Mouse (Mus musculus) midbrain, embryonic 16.5 days (tissue): ENCODE results near the gene Tmem216. TPM values are rescaled to one million over a fixed set of nuclear protein-coding genes. Genes with fewer than 3 reads are reported as not detected.

Source experiments
- ATAC-seq: fragments of 200-750 bp; cut with Nextera tagmentation; 2 replicates; pipeline ENCODE4 v1.8.0; 2017; ENCODE audit warnings: moderate TSS enrichment
- H3K27ac ChIP-seq: fragments of 300-500 bp; sonication (generic); 2 replicates; pipeline ENCODE4 v1.5.1; 2014; ENCODE audit warnings: mild to moderate bottlenecking, low read length, mixed read lengths
- H3K27me3 ChIP-seq: fragments of 300-500 bp; sonication (generic); 2 replicates; pipeline ENCODE4 v1.6.1; 2014; ENCODE audit warnings: low read depth, low read length, mixed read lengths; ENCODE audit not compliant: control insufficient read depth, insufficient read depth
- H3K36me3 ChIP-seq: fragments of 300-500 bp; sonication (generic); 2 replicates; pipeline ENCODE4 v1.6.1; 2014; ENCODE audit warnings: mild to moderate bottlenecking, low read length, moderate library complexity, mixed read lengths; ENCODE audit not compliant: control insufficient read depth, insufficient read depth
- H3K4me1 ChIP-seq: fragments of 300-500 bp; sonication (generic); 2 replicates; pipeline ENCODE4 v1.6.1; 2014; ENCODE audit warnings: mild to moderate bottlenecking, low read length, mixed read lengths; ENCODE audit not compliant: control insufficient read depth, insufficient read depth
- H3K4me2 ChIP-seq: fragments of 300-500 bp; sonication (generic); 2 replicates; pipeline ENCODE4 v1.6.1; 2014; ENCODE audit warnings: mild to moderate bottlenecking, low read length, mixed read lengths
- H3K4me3 ChIP-seq: fragments of 300-500 bp; sonication (generic); 2 replicates; pipeline ENCODE4 v1.5.1; 2014; ENCODE audit warnings: low read depth, mild to moderate bottlenecking, low read length, moderate library complexity, mixed read lengths
- H3K9ac ChIP-seq: fragments of 300-500 bp; sonication (generic); 2 replicates; pipeline ENCODE4 v1.6.1; 2014; ENCODE audit warnings: low read depth, low read length, mixed read lengths
- H3K9me3 ChIP-seq: fragments of 300-500 bp; sonication (generic); replicated peaks from 2 replicates; pipeline ENCODE4 v1.6.1; 2014; ENCODE audit warnings: mild to moderate bottlenecking, low read length, mixed read lengths; ENCODE audit not compliant: control insufficient read depth, poor library complexity, severe bottlenecking
- WGBS: fragments of 180-500 bp; shearing (Covaris S2); extraction: QIAGEN DNeasy Blood & Tissue Kit; methylation state at CpG from one replicate; pipeline ENCODE4 v1.1.7; 2014; 5-methylcytosine and 5-hydroxymethylcytosine counted together
- polyA plus RNA-seq: library from polyadenylated mRNA; unstranded; fragments of >200 nt; fragmentation: Nextera tagmentation; extraction: Ambion mirVana; gene quantifications from 2 replicates; pipeline ENCODE4 v1.2.1, GENCODE M21; 2015

Gene Tmem216
- polyA plus RNA-seq: 52.0 and 52.3 TPM in 2 replicates

DNA sequence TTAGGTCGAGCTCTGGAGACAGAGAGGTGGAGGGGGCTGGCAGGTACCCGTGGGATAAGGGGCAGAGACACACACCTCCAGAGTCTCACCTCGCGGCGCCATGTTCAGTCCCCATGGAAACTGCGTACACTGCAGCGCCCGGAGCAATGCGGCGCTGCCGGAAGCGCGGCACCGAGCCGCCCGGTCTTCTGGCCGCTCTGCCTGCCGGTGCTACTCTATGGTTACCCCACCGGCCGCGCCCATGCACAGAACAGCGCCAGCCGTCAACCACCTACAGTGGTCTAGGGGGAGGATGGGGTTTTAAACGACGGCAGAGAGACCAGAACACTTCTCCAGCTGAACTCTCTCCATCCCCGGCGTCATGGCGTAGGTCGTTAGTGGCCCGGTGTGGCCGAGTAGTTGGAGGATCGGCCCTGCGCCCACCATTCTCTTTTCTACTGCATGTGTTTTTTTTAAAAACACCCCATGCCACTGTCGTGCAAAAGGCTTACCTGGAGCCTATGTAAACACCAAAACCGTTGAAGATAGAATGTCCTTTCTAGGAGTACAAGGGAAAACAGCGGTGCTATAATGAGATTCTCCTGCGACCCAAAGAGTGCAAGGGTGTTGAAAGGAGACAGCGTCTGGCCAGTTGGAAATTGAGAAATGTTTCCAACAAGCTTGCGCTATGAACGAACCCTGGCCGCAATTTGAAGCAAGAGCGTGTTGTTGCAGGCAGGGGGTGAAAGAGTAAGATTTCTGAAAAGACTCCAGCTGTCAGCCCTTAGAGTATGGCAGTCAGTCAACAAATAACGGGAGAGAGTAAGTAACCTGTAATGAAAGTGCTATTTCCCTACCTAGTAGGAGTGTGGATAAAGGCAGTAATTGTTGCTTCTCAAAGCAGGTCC lies at the start of gene Tmem216:
TSS of gene Tmem216 (minus strand) at position 615 of the 887 bp plus-strand sequence.
- ATAC-seq: peak; percentile 99
- Histone ChIP-seq H3K4me3 (peak within 1 kb of the TSS; percentile 51), H3K9me3 (no peaks in the 10 kb centered on the region), H3K27me3 (no peaks in the 10 kb centered on the region), H3K27ac (peak within 1 kb of the TSS; percentile 94), H3K9ac (peak within 1 kb of the TSS; percentile 79), H3K4me1 (peaks cover 19% of the 10 kb centered on the region), H3K4me2 (peak within 1 kb of the TSS; percentile 88), H3K36me3 (peaks cover 15% of the 10 kb centered on the region)
- 1% methylated on average over 42 of the region's 43 CpGs for WGBS

- H3K27ac ChIP-seq: peak within 1 kb of the TSS; percentile 90
- peak within 1 kb of the TSS; percentile 96 for H3K4me3 ChIP-seq
- peak within 1 kb of the TSS; percentile 86 for H3K4me2 ChIP-seq
- H3K9me3 ChIP-seq: no peaks in the 10 kb centered on the region
- no peaks in the 10 kb centered on the region for H3K27me3 ChIP-seq
- peak within 1 kb of the TSS; percentile 96 for H3K9ac ChIP-seq
- H3K4me1 ChIP-seq: peaks cover 31% of the 10 kb centered on the region
- peak; percentile 97 for ATAC-seq
- 0% methylated on average over 49 of the region's 49 CpGs for WGBS
- H3K36me3 ChIP-seq: peaks cover 23% of the 10 kb centered on the region
Observed at GRCm38 (mm10) chr19:10605293-10605900, 49.4 kb upstream of the Tmem216 start, which contains the start of the genes Ddb1 and Tkfc. Gene Ddb1, plus strand, starts transcription at chr19:10605327. Gene Tkfc, minus strand, starts transcription at chr19:10605654.

DNA sequence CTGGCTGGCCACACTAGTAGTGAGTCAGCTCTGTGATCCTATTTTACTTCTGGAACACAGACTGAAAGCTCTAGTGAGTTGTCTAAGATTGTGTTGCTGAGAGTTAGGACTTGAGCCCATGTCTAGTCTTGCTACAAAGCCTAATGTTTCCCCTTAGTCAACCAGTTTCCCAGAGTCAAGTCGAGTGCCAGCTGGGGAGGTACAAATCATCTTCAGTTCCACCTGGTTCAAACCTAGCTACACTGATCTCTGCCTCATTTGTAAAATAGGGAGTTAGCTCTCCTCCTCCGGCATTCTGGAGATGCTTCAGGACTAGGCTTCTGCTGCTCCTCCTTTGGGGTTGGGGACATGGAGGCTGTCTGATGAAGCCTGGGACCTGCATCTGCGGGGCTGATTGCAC lies 48.5 kb upstream of the Tmem216 start:
- Histone ChIP-seq H3K9ac (peak overlapping the region; percentile 96), H3K36me3 (peaks cover 17% of the 10 kb centered on the region), H3K27me3 (no peaks in the 10 kb centered on the region), H3K4me3 (peak overlapping the region; percentile 96), H3K9me3 (no peaks in the 10 kb centered on the region), H3K4me1 (peaks cover 31% of the 10 kb centered on the region), H3K4me2 (peak overlapping the region; percentile 61), H3K27ac (peak overlapping the region; percentile 90)
- 59% methylated on average over 3 of the region's 3 CpGs for WGBS
- ATAC-seq: no peak

- Histone ChIP-seq H3K9ac (no peak overlapping the region), H3K9me3 (no peaks in the 10 kb centered on the region), H3K4me2 (no peak overlapping the region), H3K27ac (peak overlapping the region; percentile 90; the same call in 1 of the 2 replicates), H3K4me1 (peaks cover 31% of the 10 kb centered on the region), H3K4me3 (no peak overlapping the region), H3K27me3 (no peaks in the 10 kb centered on the region), H3K36me3 (peaks cover 14% of the 10 kb centered on the region)
- no peak for ATAC-seq
- 86% methylated on average over 18 of the region's 18 CpGs for WGBS
Observed at GRCm38 (mm10) chr19:10603660-10604523, 47.9 kb upstream of the Tmem216 start.

GRCm38 (mm10) chr19:10602787-10603186 lies 46.7 kb upstream of the Tmem216 start:
- Histone ChIP-seq H3K9me3 (no peaks in the 10 kb centered on the region), H3K9ac (peak overlapping the region; percentile 69), H3K4me1 (peaks cover 27% of the 10 kb centered on the region), H3K36me3 (peaks cover 3% of the 10 kb centered on the region), H3K4me3 (peak overlapping the region; percentile 28), H3K27ac (peak overlapping the region; percentile 87), H3K27me3 (no peaks in the 10 kb centered on the region), H3K4me2 (peak overlapping the region; percentile 57)
- ATAC-seq: peak; percentile 63; the same call in 1 of the 2 replicates
- WGBS: 2% methylated on average over 9 of the region's 9 CpGs

GRCm38 (mm10) chr19:10602247-10602769 lies 46.3 kb upstream of the Tmem216 start:
- WGBS: 2% methylated on average over 6 of the region's 6 CpGs
- H3K36me3 ChIP-seq: peaks cover 2% of the 10 kb centered on the region; the same call in 1 of the 2 replicates
- H3K4me3 ChIP-seq: peak overlapping the region; percentile 28
- peak overlapping the region; percentile 57 for H3K4me2 ChIP-seq
- no peaks in the 10 kb centered on the region for H3K9me3 ChIP-seq
- no peaks in the 10 kb centered on the region for H3K27me3 ChIP-seq
- peak overlapping the region; percentile 69 for H3K9ac ChIP-seq
- peak; percentile 26; the same call in 1 of the 2 replicates for ATAC-seq
- H3K27ac ChIP-seq: peak overlapping the region; percentile 87
- peaks cover 27% of the 10 kb centered on the region for H3K4me1 ChIP-seq

DNA sequence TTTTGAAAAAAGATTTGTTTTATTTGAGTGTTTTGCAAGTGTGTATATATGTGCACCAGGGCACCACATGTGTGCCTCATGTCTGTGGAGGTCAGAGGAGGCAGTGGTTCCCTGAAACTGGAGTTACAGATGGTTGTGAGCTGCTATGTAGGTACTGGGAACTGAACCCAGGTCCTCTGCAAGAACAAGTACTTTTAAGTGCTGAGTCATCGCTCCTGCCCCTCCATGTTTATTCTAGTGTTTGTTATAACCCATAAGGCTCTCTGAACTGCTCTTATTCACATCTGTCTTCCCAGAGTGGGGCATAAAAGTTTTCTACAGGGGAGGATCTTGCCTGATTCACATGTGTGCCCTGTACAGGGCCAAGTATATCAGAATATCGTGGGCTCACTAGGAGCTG lies 43.6 kb upstream of the Tmem216 start:
- no peak for ATAC-seq
- H3K27ac ChIP-seq: no peak overlapping the region
- no peak overlapping the region for H3K4me3 ChIP-seq
- no peak overlapping the region for H3K4me2 ChIP-seq
- peaks cover 13% of the 10 kb centered on the region for H3K4me1 ChIP-seq
- H3K9ac ChIP-seq: no peak overlapping the region
- H3K27me3 ChIP-seq: no peaks in the 10 kb centered on the region
- H3K36me3 ChIP-seq: peaks cover 13% of the 10 kb centered on the region
- 94% methylated on average over 2 of the region's 2 CpGs for WGBS
- H3K9me3 ChIP-seq: no peaks in the 10 kb centered on the region

DNA sequence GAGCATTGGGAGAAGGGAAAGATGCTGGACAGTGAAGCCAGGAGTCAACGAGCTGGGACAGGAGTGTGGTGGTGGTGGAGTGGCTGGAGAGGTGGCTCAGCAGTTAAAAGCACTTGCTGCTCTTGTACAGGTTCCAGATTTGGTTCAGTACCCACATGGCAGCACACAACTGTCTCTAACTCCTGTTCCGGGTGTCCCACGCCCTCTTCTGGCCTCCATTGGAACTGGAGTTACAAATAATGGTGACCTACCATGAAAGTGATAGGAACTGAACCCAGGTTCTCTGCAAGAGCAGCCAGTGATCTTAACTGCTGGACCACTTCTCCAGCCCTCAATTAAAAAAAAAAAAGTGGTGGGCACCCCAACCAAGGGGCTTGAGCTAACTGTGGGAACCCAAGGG lies 42.1 kb upstream of the Tmem216 start:
- WGBS: 22% methylated on average over 3 of the region's 3 CpGs
- Histone ChIP-seq H3K9ac (no peak overlapping the region), H3K27me3 (no peaks in the 10 kb centered on the region), H3K36me3 (peaks cover 15% of the 10 kb centered on the region), H3K4me3 (no peak overlapping the region), H3K27ac (no peak overlapping the region), H3K4me2 (no peak overlapping the region), H3K4me1 (peaks cover 5% of the 10 kb centered on the region), H3K9me3 (no peaks in the 10 kb centered on the region)
- no peak for ATAC-seq
